Mouse (Mus musculus) MN1 (cell line): ENCODE results near the gene Chd1.

Experiments
- DNase-seq: peaks from one replicate; pipeline ENCODE4 v3.0.0-alpha.2; 2016; ENCODE audit warnings: low spot score

The Chd1 gene

GRCm38 (mm10) chr17:15704475-15705300, at the start of gene Chd1:
Chd1 (plus strand) TSS chr17:15704967.
- peak; percentile 94 for DNase-seq

- no peak for DNase-seq
These were observed 47.7 kb upstream of the Chd1 start for GRCm38 (mm10) chr17:15656881-15657607.

- DNase-seq: no peak
These were observed 31.9 kb upstream of the Chd1 start for GRCm38 (mm10) chr17:15672870-15673269.

DNA sequence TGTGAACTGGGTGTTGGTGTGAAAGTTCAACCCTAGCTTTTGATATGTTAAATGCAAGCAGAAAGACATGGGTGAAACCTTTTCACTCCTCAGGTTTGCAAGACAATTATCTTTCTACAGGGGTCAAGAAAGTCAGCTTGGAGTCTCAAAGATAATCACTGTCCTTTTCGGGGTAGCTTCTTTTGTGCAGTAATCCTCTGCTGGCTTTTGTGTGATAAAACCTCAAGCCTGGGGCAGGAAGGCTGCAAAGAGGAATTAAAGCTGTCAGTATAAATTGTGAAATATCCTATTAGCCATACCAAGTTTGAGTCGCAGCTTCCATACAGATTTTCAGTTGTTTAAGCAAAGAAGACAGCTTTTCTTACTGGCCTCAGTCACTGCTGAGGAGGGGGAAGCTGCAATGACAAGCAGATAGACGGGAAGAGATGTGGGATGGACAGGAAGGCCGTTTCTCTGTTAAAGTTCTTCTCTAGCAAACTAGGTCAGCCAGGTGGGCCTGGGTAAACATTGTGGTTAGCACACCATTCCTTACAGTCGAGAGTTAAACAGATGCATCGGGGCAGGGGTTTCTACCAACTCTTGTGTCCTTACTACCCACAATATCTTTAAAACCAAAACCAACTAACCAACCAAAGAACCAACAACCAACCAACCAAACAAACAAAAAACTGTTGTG, 26.7 kb upstream of the Chd1 start:
- no peak for DNase-seq

- DNase-seq: no peak
These were observed 24.7 kb upstream of the Chd1 start for GRCm38 (mm10) chr17:15679966-15680630.

- no peak for DNase-seq
These were observed 24.1 kb upstream of the Chd1 start for GRCm38 (mm10) chr17:15680661-15681060.

DNA sequence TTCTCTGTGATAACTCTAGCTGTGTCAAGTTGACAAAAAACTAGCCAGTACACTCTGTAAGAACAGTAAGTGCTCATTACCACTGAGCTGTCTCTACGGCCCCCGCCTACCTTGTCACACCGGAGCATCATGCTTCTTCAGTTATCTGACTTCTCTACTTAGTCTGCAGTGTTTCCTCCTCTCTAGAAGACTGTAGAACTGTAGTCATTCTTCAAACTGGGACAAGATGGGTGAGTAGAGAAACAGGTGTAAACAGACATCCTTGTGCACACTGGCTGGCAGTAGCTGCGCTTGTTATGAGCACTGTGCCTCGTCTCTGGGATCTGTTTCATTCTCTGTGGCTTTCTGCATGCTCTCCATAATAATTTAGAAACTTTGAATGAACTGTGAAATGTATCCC, 18.4 kb upstream of the Chd1 start:
- DNase-seq: no peak

DNA sequence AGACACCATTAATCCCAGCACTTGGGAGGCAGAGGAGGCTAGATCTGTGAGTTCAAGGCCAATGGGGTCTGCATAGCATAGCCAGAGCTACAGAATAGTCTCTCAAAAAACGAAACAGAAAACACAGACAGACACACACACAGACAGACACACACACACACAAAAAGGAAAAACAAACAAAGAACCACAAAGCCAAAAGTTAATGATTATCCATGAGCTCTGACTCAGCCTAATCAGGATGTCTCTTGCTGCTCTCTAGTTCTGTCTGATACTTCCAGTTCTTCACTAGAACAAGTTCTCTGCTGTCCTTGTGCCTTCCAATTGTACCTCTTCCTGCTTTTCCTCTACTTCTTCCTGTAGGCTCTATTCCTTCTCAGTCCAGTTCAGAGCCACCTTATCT, 14.5 kb upstream of the Chd1 start:
- no peak for DNase-seq

DNA sequence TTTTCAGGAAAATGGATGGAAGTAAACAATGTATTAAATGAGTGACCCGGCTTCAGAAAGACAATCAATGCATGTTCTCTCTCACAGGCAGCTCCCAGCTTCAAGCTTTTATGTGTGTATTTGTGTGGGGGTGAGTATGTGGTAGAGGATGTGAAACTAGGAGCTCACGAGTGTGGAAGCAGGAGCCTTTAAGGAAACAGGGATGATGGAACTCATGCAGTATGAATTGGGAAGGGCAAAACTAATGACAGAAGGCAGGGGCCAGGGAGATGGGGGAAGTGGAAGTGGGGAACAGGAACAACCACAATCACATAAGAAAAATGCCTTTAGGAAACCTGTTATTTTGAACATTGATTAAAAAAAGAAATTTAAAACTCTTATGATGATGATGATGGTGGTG, 9.2 kb upstream of the Chd1 start:
- no peak for DNase-seq

GRCm38 (mm10) chr17:15698956-15699355, 5.8 kb upstream of the Chd1 start:
- DNase-seq: peak; percentile 19

- no peak for DNase-seq
These were observed 3.3 kb upstream of the Chd1 start for GRCm38 (mm10) chr17:15701505-15701904.

GRCm38 (mm10) chr17:15704158-15704474, 651 bp upstream of the Chd1 start:
- DNase-seq: no peak

- peak; percentile 72 for DNase-seq
These were observed 827 bp downstream of the Chd1 start for GRCm38 (mm10) chr17:15705303-15706284.

GRCm38 (mm10) chr17:15714507-15714906, 9.7 kb downstream of the Chd1 start:
- DNase-seq: no peak

- DNase-seq: peak; percentile 18
These were observed 10.5 kb downstream of the Chd1 start for GRCm38 (mm10) chr17:15715013-15715902.

GRCm38 (mm10) chr17:15715940-15716339, 11.2 kb downstream of the Chd1 start:
- DNase-seq: no peak

- DNase-seq: no peak
These were observed 16.1 kb downstream of the Chd1 start for GRCm38 (mm10) chr17:15720841-15721240.

DNA sequence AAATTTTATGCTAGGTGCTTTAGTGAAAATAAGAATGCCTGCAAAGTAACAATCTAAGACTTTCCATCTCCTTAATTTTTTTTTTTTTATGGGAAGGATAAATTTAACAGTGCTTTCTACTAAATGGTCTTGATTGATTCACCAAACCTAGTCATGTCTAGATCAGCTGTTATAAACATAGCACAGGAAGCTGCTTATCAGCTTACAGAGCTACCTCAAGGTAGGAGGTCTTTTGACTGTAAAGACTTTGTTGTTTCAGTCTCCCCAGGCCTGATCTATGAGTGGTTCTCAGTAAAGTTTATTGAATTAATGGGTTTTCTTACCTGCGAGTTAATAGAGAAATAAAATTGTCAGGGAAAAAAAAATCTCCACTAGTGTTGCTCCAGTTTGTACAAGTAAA, 18.5 kb downstream of the Chd1 start:
- no peak for DNase-seq

- peak; percentile 59 for DNase-seq
These were observed 19.2 kb downstream of the Chd1 start for GRCm38 (mm10) chr17:15723866-15724475.

DNA sequence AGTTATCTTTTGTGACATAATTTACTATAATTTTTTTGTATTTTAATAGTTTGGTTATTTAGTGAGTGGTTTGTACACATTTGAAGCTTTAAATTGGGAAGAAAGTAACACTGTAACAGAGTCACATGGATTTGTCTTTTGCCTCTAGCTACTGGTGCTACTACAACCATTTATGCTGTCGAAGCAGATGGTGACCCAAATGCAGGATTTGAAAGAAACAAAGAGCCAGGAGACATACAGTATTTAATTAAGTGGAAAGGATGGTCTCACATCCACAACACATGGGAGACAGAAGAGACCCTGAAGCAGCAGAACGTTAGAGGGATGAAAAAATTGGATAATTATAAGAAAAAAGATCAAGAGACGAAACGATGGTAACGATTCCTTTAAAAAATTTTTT, 26.9 kb downstream of the Chd1 start:
- no peak for DNase-seq
